Mouse (Mus musculus): ENCODE measurements at regions not wholly inside any gene's neighbourhood (a gene's known extent, or its start where the extent isn't known, plus 50 kb on each side); places are given as distances from the start of the nearest gene placed in this dataset.

GRCm38 (mm10) chr5:55276265-55276837, 1278.1 kb downstream of the Stim2 start:
- DNase-seq (ENCODE audit: low spot score), result no peak

GRCm38 (mm10) chr5:55293301-55293700, 1295.0 kb downstream of the Stim2 start:
- peak; percentile 31 for DNase-seq (ENCODE audit: low spot score)

GRCm38 (mm10) chr5:55293978-55294377, 1295.7 kb downstream of the Stim2 start:
- no peak for DNase-seq (ENCODE audit: low spot score)

GRCm38 (mm10) chr5:55294781-55295180, 1296.5 kb downstream of the Stim2 start:
- no peak for DNase-seq (ENCODE audit: low spot score)

GRCm38 (mm10) chr5:55301538-55301937, 1303.2 kb downstream of the Stim2 start:
- DNase-seq (ENCODE audit: low spot score), result no peak

GRCm38 (mm10) chr5:55345968-55346367, 1347.7 kb downstream of the Stim2 start:
- DNase-seq (ENCODE audit: low spot score), result no peak

- DNase-seq (ENCODE audit: low spot score), result peak; percentile 58
Measured at GRCm38 (mm10) chr5:55355483-55355882, 1357.2 kb downstream of the Stim2 start.

- no peak for DNase-seq (ENCODE audit: low spot score)
Measured at GRCm38 (mm10) chr5:55374295-55374694, 1376.0 kb downstream of the Stim2 start.

- peak; percentile 33 for DNase-seq (ENCODE audit: low spot score)
Measured at GRCm38 (mm10) chr5:55390846-55391245, 1392.5 kb downstream of the Stim2 start.

- no peak for DNase-seq (ENCODE audit: low spot score)
Measured at GRCm38 (mm10) chr5:55395986-55396385, 1397.7 kb downstream of the Stim2 start.

GRCm38 (mm10) chr5:55416146-55416545, 1417.8 kb downstream of the Stim2 start:
- no peak for DNase-seq (ENCODE audit: low spot score)

GRCm38 (mm10) chr5:55439158-55439557, 1440.9 kb downstream of the Stim2 start:
- DNase-seq (ENCODE audit: low spot score), result no peak

GRCm38 (mm10) chr5:55449064-55449463, 1450.8 kb downstream of the Stim2 start:
- DNase-seq (ENCODE audit: low spot score), result no peak

Measured in embryo, embryonic 10.5 days (tissue).